Mouse (Mus musculus): ENCODE results near the gene Zswim5. TPM values are rescaled to one million over a fixed set of nuclear protein-coding genes. Genes with fewer than 3 reads are reported as not detected.
A peak's percentile ranks its signal among the peaks of the same experiment; 100 is the strongest.

Zswim5 gene
- polyA plus RNA-seq, 1 experiment from 2014 or later: 1.4 TPM

- WGBS: 98% methylated on average over 4 of the region's 4 CpGs
These were observed 146.3 kb downstream of the Zswim5 start for GRCm38 (mm10) chr4:117023469-117023868.

DNA sequence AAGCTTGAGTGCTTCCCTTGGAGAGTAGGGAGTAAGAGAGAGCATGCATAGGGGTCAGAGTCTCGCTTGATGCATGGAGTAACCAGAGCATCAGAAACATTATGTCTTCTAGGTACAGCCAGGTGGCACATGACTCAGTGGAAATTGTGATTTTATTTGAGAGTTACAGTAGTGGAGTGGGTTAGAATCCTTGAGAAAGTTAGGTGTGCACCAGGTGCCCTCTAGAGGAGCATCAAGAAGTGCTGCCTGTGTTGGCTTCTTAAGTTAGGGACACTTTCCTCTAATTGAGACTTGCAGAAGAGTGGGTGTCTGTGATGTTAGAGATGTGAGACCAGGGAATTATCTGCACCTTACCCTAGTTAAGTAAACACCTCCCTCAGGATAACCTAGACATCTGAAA is 153.9 kb downstream of the Zswim5 start:
- H3K36me3 ChIP-seq (ENCODE audit: insufficient read depth, low read length): 0 out of 2 replicates have a peak, but pooled peaks cover 3% of the 10 kb centered on the region
- no peaks in the 10 kb centered on the region for H3K27me3 ChIP-seq (ENCODE audit: insufficient read depth, low read length)
- H3K4me2 ChIP-seq (ENCODE audit: low read length): no peak overlapping the region
- no peak overlapping the region for H3K9ac ChIP-seq (ENCODE audit: low read depth, low read length)
- no peak overlapping the region for H3K27ac ChIP-seq
- ATAC-seq (replicated peaks; ENCODE audit: low FRiP score, low read depth) (no peak), DNase-seq (ENCODE audit: low spot score) (no peak)
- no peak overlapping the region for H3K4me3 ChIP-seq (replicated peaks; ENCODE audit: low read depth, low read length)
- no peaks in the 10 kb centered on the region for H3K9me3 ChIP-seq (replicated peaks; ENCODE audit: low read length)
- no peaks in the 10 kb centered on the region for H3K4me1 ChIP-seq (replicated peaks; ENCODE audit: insufficient read depth, low read length)
- peak; percentile 40; the same call in 1 of the 2 replicates for TF ChIP-seq CTCF (IDR thresholded peaks at IDR 0.05; ENCODE audit: low read depth)
- 88% methylated on average over 1 of the region's 1 CpGs for WGBS

More at GRCm38 (mm10) chr4:117023469-117023868, 146.3 kb downstream of the Zswim5 start:
- peaks cover 8% of the 10 kb centered on the region; the same call in 1 of the 2 replicates for H3K4me1 ChIP-seq (replicated peaks; ENCODE audit: insufficient read depth, low read length)
- no peak for ATAC-seq (replicated peaks; ENCODE audit: low FRiP score, low read depth)
- no peak overlapping the region for H3K4me3 ChIP-seq (replicated peaks; ENCODE audit: low read depth, low read length)
- H3K36me3 ChIP-seq (ENCODE audit: insufficient read depth, low read length): 0 out of 2 replicates have a peak, but pooled peaks cover 9% of the 10 kb centered on the region
- no peaks in the 10 kb centered on the region for H3K9me3 ChIP-seq (replicated peaks; ENCODE audit: low read length)
- H3K9ac ChIP-seq (ENCODE audit: low read depth, low read length): no peak overlapping the region
- TF ChIP-seq CTCF (IDR thresholded peaks at IDR 0.05; ENCODE audit: low read depth): no peak
- H3K27ac ChIP-seq: no peak overlapping the region
- DNase-seq (ENCODE audit: low spot score): no peak
- H3K4me2 ChIP-seq (ENCODE audit: low read length): no peak overlapping the region
- no peaks in the 10 kb centered on the region for H3K27me3 ChIP-seq (ENCODE audit: insufficient read depth, low read length)

Other genes starting within 250 kb of the Zswim5 start
- gene Nasp, start 249.4 kb upstream of the Zswim5 start, polyA plus RNA-seq (2015; fragmentation: Nextera tagmentation; extraction: Ambion mirVana): 82.7 and 89.6 TPM in 2 replicates
- 966 and 1,010 TPM in 2 replicates for gene Akr1a1, start 225.7 kb upstream of the Zswim5 start, polyA plus RNA-seq (2015; fragmentation: Nextera tagmentation; extraction: Ambion mirVana)
- 2,101 and 2,104 TPM in 2 replicates for gene Prdx1, start 191.8 kb upstream of the Zswim5 start, polyA plus RNA-seq (2015; fragmentation: Nextera tagmentation; extraction: Ambion mirVana)
- gene Mmachc, start 169.0 kb upstream of the Zswim5 start, polyA plus RNA-seq (2015; fragmentation: Nextera tagmentation; extraction: Ambion mirVana): 20.3 and 21.8 TPM in 2 replicates
- 24.5 and 25.8 TPM in 2 replicates for gene Ccdc163, start 168.9 kb upstream of the Zswim5 start, polyA plus RNA-seq (2015; fragmentation: Nextera tagmentation; extraction: Ambion mirVana)
- 8.0 and 8.3 TPM in 2 replicates for gene Tesk2, start 156.4 kb upstream of the Zswim5 start, polyA plus RNA-seq (2015; fragmentation: Nextera tagmentation; extraction: Ambion mirVana)
- gene Toe1, start 69.7 kb upstream of the Zswim5 start, polyA plus RNA-seq (2015; fragmentation: Nextera tagmentation; extraction: Ambion mirVana): 28.9 and 30.8 TPM in 2 replicates
- 8.8 and 9.9 TPM in 2 replicates for gene Mutyh, start 69.7 kb upstream of the Zswim5 start, polyA plus RNA-seq (2015; fragmentation: Nextera tagmentation; extraction: Ambion mirVana)
- 2.2 and 2.3 TPM in 2 replicates for gene Hpdl, start 55.7 kb upstream of the Zswim5 start, polyA plus RNA-seq (2015; fragmentation: Nextera tagmentation; extraction: Ambion mirVana)
- 91.1 and 92.5 TPM in 2 replicates for gene Urod, start 117.0 kb downstream of the Zswim5 start, polyA plus RNA-seq (2015; fragmentation: Nextera tagmentation; extraction: Ambion mirVana)
- 9.5 and 10.3 TPM in 2 replicates for gene Hectd3, start 117.9 kb downstream of the Zswim5 start, polyA plus RNA-seq (2015; fragmentation: Nextera tagmentation; extraction: Ambion mirVana)
- 41.0 and 44.9 TPM in 2 replicates for gene Eif2b3, start 142.0 kb downstream of the Zswim5 start, polyA plus RNA-seq (2015; fragmentation: Nextera tagmentation; extraction: Ambion mirVana)
- 4.0 TPM in 2 replicates for gene Ptch2, start 218.7 kb downstream of the Zswim5 start, polyA plus RNA-seq (2015; fragmentation: Nextera tagmentation; extraction: Ambion mirVana)
- gene Btbd19, start 248.3 kb downstream of the Zswim5 start, polyA plus RNA-seq (2015; fragmentation: Nextera tagmentation; extraction: Ambion mirVana): 4.3 and 4.9 TPM in 2 replicates
- gene Tctex1d4, start 249.4 kb downstream of the Zswim5 start, polyA plus RNA-seq (2015; fragmentation: Nextera tagmentation; extraction: Ambion mirVana): 0.24 TPM in 1 of 2 replicates, not detected in the other

Data from kidney, postnatal 0 days (tissue).